Mouse (Mus musculus) neural tube, embryonic 15.5 days (tissue): ENCODE measurements around the gene Grid1. TPM values are rescaled to one million over a fixed set of nuclear protein-coding genes. Genes with fewer than 3 reads are reported as not detected.
A peak's percentile ranks its signal among the peaks of the same experiment; 100 is the strongest.

Experiments
- ATAC-seq: fragments of 200-750 bp; cut with Nextera tagmentation; 2 replicates; pipeline ENCODE4 v1.8.0; 2017; ENCODE audit warnings: mild to moderate bottlenecking, moderate TSS enrichment, moderate library complexity; ENCODE audit not compliant: low FRiP score
- H3K27ac ChIP-seq: fragments of 300-500 bp; sonication (generic); replicated peaks from 2 replicates; pipeline ENCODE4 v1.5.1; 2015; ENCODE audit warnings: mild to moderate bottlenecking, inconsistent platforms
- H3K27me3 ChIP-seq: fragments of 300-500 bp; sonication (generic); replicated peaks from 2 replicates; pipeline ENCODE4 v1.6.1; 2015; ENCODE audit warnings: inconsistent platforms
- H3K36me3 ChIP-seq: fragments of 300-500 bp; sonication (generic); 2 replicates; pipeline ENCODE4 v1.6.1; 2015; ENCODE audit warnings: inconsistent platforms
- H3K4me1 ChIP-seq: fragments of 300-500 bp; sonication (generic); 2 replicates; pipeline ENCODE4 v1.6.1; 2015; ENCODE audit warnings: inconsistent platforms
- H3K4me2 ChIP-seq: fragments of 300-500 bp; sonication (generic); 2 replicates; pipeline ENCODE4 v1.6.1; 2015; ENCODE audit warnings: inconsistent platforms, mild to moderate bottlenecking, moderate library complexity
- H3K4me3 ChIP-seq: fragments of 300-500 bp; sonication (generic); replicated peaks from 2 replicates; pipeline ENCODE4 v1.5.1; 2015; ENCODE audit warnings: mild to moderate bottlenecking, inconsistent platforms
- H3K9ac ChIP-seq: fragments of 300-500 bp; sonication (generic); replicated peaks from 2 replicates; pipeline ENCODE4 v1.6.1; 2015; ENCODE audit warnings: mild to moderate bottlenecking, inconsistent platforms
- H3K9me3 ChIP-seq: fragments of 300-500 bp; sonication (generic); replicated peaks from 2 replicates; pipeline ENCODE4 v1.6.1; 2016; ENCODE audit warnings: inconsistent platforms
- WGBS: fragments of 180-500 bp; shearing (Covaris S2); methylation state at CpG from one replicate; pipeline ENCODE4 v1.1.7; 2015; ENCODE audit warnings: mixed read lengths; 5-methylcytosine and 5-hydroxymethylcytosine counted together
- polyA plus RNA-seq: library from polyadenylated mRNA; unstranded; fragments of >200 nt; fragmentation: Nextera tagmentation; extraction: Ambion mirVana; gene quantifications from 2 replicates; pipeline ENCODE4 v1.2.1, GENCODE M21; 2015

Gene Grid1
- polyA plus RNA-seq, 1 experiment from 2014 or later: 8.3 TPM

- Histone ChIP-seq H3K4me1 (peaks cover 17% of the 10 kb centered on the region), H3K27ac (no peak overlapping the region), H3K4me2 (no peak overlapping the region), H3K9me3 (no peaks in the 10 kb centered on the region), H3K36me3 (no peaks in the 10 kb centered on the region), H3K4me3 (no peak overlapping the region), H3K27me3 (no peaks in the 10 kb centered on the region), H3K9ac (no peak overlapping the region)
- no peak for ATAC-seq
- WGBS: 95% methylated on average over 11 of the region's 11 CpGs
Observed at GRCm38 (mm10) chr14:34884194-34884593, 64.3 kb downstream of the Grid1 start.

GRCm38 (mm10) chr14:34884611-34885010 lies 64.7 kb downstream of the Grid1 start:
- 95% methylated on average over 3 of the region's 3 CpGs for WGBS
- peaks cover 17% of the 10 kb centered on the region for H3K4me1 ChIP-seq
- no peaks in the 10 kb centered on the region for H3K27me3 ChIP-seq
- no peaks in the 10 kb centered on the region for H3K9me3 ChIP-seq
- no peaks in the 10 kb centered on the region for H3K36me3 ChIP-seq
- ATAC-seq: no peak
- no peak overlapping the region for H3K4me3 ChIP-seq
- no peak overlapping the region for H3K9ac ChIP-seq
- H3K27ac ChIP-seq: no peak overlapping the region
- no peak overlapping the region for H3K4me2 ChIP-seq

GRCm38 (mm10) chr14:34891769-34892532 lies 72.0 kb downstream of the Grid1 start:
- WGBS: 17% methylated on average over 6 of the region's 6 CpGs
- H3K27me3 ChIP-seq: no peaks in the 10 kb centered on the region
- H3K27ac ChIP-seq: no peak overlapping the region
- no peaks in the 10 kb centered on the region for H3K36me3 ChIP-seq
- peaks cover 25% of the 10 kb centered on the region for H3K4me1 ChIP-seq
- ATAC-seq: no peak
- no peak overlapping the region for H3K4me2 ChIP-seq
- no peak overlapping the region for H3K9ac ChIP-seq
- H3K9me3 ChIP-seq: no peaks in the 10 kb centered on the region
- H3K4me3 ChIP-seq: no peak overlapping the region

- H3K4me2 ChIP-seq: peak overlapping the region; percentile 61
- H3K4me1 ChIP-seq: peaks cover 28% of the 10 kb centered on the region
- peak overlapping the region; percentile 42 for H3K9ac ChIP-seq
- peak overlapping the region; percentile 27 for H3K4me3 ChIP-seq
- H3K27me3 ChIP-seq: no peaks in the 10 kb centered on the region
- WGBS: 4% methylated on average over 33 of the region's 33 CpGs
- ATAC-seq: peak; percentile 75
- no peaks in the 10 kb centered on the region for H3K36me3 ChIP-seq
- no peaks in the 10 kb centered on the region for H3K9me3 ChIP-seq
- peak overlapping the region; percentile 78 for H3K27ac ChIP-seq
Observed at GRCm38 (mm10) chr14:34896253-34896982, 76.5 kb downstream of the Grid1 start.

GRCm38 (mm10) chr14:34903854-34904253 lies 83.9 kb downstream of the Grid1 start:
- WGBS: 27% methylated on average over 4 of the region's 4 CpGs
- no peaks in the 10 kb centered on the region for H3K36me3 ChIP-seq
- H3K4me2 ChIP-seq: no peak overlapping the region
- peak overlapping the region; percentile 37; the same call in 1 of the 2 replicates for H3K27ac ChIP-seq
- H3K4me1 ChIP-seq: peaks cover 29% of the 10 kb centered on the region
- H3K9me3 ChIP-seq: no peaks in the 10 kb centered on the region
- ATAC-seq: no peak
- H3K9ac ChIP-seq: no peak overlapping the region
- no peak overlapping the region for H3K4me3 ChIP-seq
- H3K27me3 ChIP-seq: no peaks in the 10 kb centered on the region

- no peaks in the 10 kb centered on the region for H3K36me3 ChIP-seq
- no peak for ATAC-seq
- H3K4me1 ChIP-seq: peaks cover 46% of the 10 kb centered on the region
- H3K9me3 ChIP-seq: no peaks in the 10 kb centered on the region
- no peaks in the 10 kb centered on the region for H3K27me3 ChIP-seq
- no peak overlapping the region for H3K4me3 ChIP-seq
- no peak overlapping the region for H3K27ac ChIP-seq
- 64% methylated on average over 2 of the region's 2 CpGs for WGBS
- no peak overlapping the region for H3K9ac ChIP-seq
- H3K4me2 ChIP-seq: no peak overlapping the region
Observed at GRCm38 (mm10) chr14:34905697-34906096, 85.8 kb downstream of the Grid1 start.

GRCm38 (mm10) chr14:34908366-34908765 lies 88.5 kb downstream of the Grid1 start:
- Histone ChIP-seq H3K4me2 (no peak overlapping the region), H3K4me1 (peaks cover 39% of the 10 kb centered on the region), H3K27me3 (no peaks in the 10 kb centered on the region), H3K27ac (0 out of 2 replicates have a peak overlapping the region, but pooled peaks have one; percentile 45), H3K36me3 (no peaks in the 10 kb centered on the region), H3K9me3 (no peaks in the 10 kb centered on the region), H3K9ac (no peak overlapping the region), H3K4me3 (no peak overlapping the region)
- WGBS: 51% methylated on average over 2 of the region's 2 CpGs
- no peak for ATAC-seq

GRCm38 (mm10) chr14:34908804-34909203 lies 88.9 kb downstream of the Grid1 start:
- Histone ChIP-seq H3K27ac (0 out of 2 replicates have a peak overlapping the region, but pooled peaks have one; percentile 45), H3K4me1 (peaks cover 35% of the 10 kb centered on the region), H3K36me3 (no peaks in the 10 kb centered on the region), H3K9me3 (no peaks in the 10 kb centered on the region), H3K27me3 (no peaks in the 10 kb centered on the region), H3K4me3 (no peak overlapping the region), H3K4me2 (no peak overlapping the region), H3K9ac (no peak overlapping the region)
- peak; percentile 62 for ATAC-seq
- 18% methylated on average over 4 of the region's 4 CpGs for WGBS

GRCm38 (mm10) chr14:34916315-34916714 lies 96.4 kb downstream of the Grid1 start:
- Histone ChIP-seq H3K9me3 (no peaks in the 10 kb centered on the region), H3K4me3 (no peak overlapping the region), H3K4me2 (no peak overlapping the region), H3K9ac (no peak overlapping the region), H3K27ac (no peak overlapping the region), H3K36me3 (no peaks in the 10 kb centered on the region), H3K27me3 (no peaks in the 10 kb centered on the region), H3K4me1 (peaks cover 10% of the 10 kb centered on the region; the same call in 1 of the 2 replicates)
- WGBS: 63% methylated on average over 6 of the region's 6 CpGs
- ATAC-seq: no peak

- no peak overlapping the region for H3K4me3 ChIP-seq
- H3K9me3 ChIP-seq: no peaks in the 10 kb centered on the region
- WGBS: 41% methylated on average over 1 of the region's 1 CpGs
- no peaks in the 10 kb centered on the region for H3K27me3 ChIP-seq
- no peak overlapping the region for H3K9ac ChIP-seq
- ATAC-seq: no peak
- H3K4me2 ChIP-seq: no peak overlapping the region
- H3K36me3 ChIP-seq: no peaks in the 10 kb centered on the region
- peaks cover 18% of the 10 kb centered on the region; the same call in 1 of the 2 replicates for H3K4me1 ChIP-seq
- H3K27ac ChIP-seq: no peak overlapping the region
Observed at GRCm38 (mm10) chr14:34917111-34917510, 97.2 kb downstream of the Grid1 start.

- Histone ChIP-seq H3K36me3 (no peaks in the 10 kb centered on the region), H3K4me1 (peaks cover 19% of the 10 kb centered on the region; the same call in 1 of the 2 replicates), H3K27me3 (no peaks in the 10 kb centered on the region), H3K27ac (no peak overlapping the region), H3K9ac (no peak overlapping the region), H3K4me2 (no peak overlapping the region), H3K9me3 (no peaks in the 10 kb centered on the region), H3K4me3 (no peak overlapping the region)
- WGBS: 50% methylated on average over 6 of the region's 6 CpGs
- no peak for ATAC-seq
Observed at GRCm38 (mm10) chr14:34919221-34919620, 99.3 kb downstream of the Grid1 start.

- Histone ChIP-seq H3K36me3 (no peaks in the 10 kb centered on the region), H3K27ac (no peak overlapping the region), H3K9me3 (no peaks in the 10 kb centered on the region), H3K4me1 (peaks cover 19% of the 10 kb centered on the region; the same call in 1 of the 2 replicates), H3K4me3 (no peak overlapping the region), H3K9ac (no peak overlapping the region), H3K27me3 (no peaks in the 10 kb centered on the region), H3K4me2 (no peak overlapping the region)
- no peak for ATAC-seq
- WGBS: 62% methylated on average over 9 of the region's 9 CpGs
Observed at GRCm38 (mm10) chr14:34921265-34921664, 101.4 kb downstream of the Grid1 start.
